Mouse (Mus musculus): ENCODE data around the gene Mboat7.

Gene Mboat7

DNA sequence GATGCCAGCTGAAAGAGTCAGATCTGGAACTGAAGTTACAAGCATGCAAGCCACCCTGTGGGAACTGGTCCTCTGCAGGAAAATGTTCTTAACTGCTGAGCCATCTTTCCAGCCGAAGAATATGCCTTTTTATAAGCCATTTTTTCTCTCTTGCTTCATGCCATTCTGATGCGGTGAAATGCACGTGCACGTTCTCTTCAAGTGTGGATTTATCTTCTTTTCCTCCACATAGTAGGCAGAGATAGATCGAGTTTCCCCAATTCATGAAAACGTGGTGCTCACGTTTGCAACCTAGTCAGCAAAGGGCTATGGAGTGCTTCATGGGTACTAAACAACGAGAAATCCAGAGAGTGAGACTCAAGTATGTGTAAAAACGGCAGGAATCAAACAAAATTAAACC lies 49.5 kb downstream of the Mboat7 start:
- DNase-seq (ENCODE audit: low read depth, low spot score), result no peak

- DNase-seq (ENCODE audit: low read depth, low spot score), result no peak
Measured at GRCm38 (mm10) chr7:3643412-3643811, 49.9 kb downstream of the Mboat7 start.

GRCm38 (mm10) chr7:3630478-3630815 lies 62.9 kb downstream of the Mboat7 start:
- no peak for DNase-seq (ENCODE audit: low read depth, low spot score)

- DNase-seq (ENCODE audit: low read depth, low spot score), result peak; percentile 98
Measured at GRCm38 (mm10) chr7:3629543-3630477, 63.5 kb downstream of the Mboat7 start, which contains the start of the genes Tfpt and Prpf31. Gene Tfpt (minus strand): TSS chr7:3629929. Gene Prpf31 (plus strand): TSS chr7:3629985.

DNA sequence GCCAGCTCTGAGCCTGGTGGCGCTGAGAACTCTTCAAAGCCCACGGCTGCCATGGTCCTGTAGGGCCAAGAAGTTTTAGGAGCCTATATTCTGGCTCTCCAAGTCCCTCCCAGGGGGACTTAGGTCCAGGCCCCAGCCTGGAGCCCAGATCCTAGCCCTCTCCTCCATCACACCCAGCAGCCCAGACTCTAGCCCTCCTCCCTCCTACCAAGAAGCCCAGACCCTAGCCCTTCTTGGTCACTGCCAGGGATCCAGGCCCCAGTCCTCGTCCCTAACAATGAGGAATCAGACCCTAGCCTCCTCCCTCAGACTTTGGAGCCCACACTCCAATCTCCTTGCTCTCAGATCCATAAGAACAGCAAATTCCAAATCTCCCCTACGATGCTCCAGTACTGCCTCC lies 64.3 kb downstream of the Mboat7 start:
- no peak for DNase-seq (ENCODE audit: low read depth, low spot score)
